Mouse (Mus musculus) ZHBTc4 (cell line): ENCODE results near the gene Sept14.

Source experiments
- DNase-seq: peaks from one replicate; pipeline ENCODE4 v3.0.0-alpha.2; 2011; ENCODE audit warnings: low read depth, low spot score

Gene Sept14

DNA sequence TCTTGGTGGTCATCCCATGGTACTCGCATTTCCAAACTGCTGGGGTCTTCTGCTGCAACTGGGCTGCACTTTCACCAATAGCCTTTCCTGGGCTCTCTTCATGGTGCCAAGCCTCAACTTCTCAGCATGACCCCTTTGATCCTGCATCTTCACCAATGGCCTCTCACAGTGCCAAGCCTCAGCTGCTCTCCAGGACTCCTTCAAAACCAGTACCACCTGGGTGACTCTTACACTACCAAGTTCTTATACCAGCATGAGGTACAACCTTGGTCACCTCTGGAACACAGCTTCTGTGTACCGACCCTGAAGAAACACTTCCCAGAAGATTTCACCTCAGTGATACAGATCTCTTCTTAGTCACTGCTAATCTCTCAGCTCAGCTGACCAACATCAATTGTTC, at the start of gene Sept14:
TSS of gene Sept14 (minus strand) at position 101 of the 400 bp plus-strand sequence.
- DNase-seq = no peak

DNA sequence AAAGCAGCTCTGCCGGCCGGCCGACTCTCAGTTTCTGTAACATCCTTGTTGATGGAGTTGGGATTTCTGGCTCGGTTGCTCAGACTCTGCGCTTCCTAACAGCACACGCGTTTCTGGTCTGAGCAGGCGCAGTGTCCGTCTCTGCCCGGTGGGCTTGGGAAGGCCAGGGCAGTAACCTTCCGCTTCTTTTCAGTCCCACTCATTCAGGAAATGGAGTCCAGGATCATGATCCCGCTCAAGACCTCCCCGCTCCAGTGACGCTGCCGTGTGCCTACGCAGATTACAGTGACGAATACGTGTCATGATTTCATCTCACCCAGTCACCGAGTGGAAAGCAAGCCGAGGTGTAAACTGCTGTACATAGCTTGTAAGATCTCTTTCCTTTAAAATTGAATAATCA, 48.6 kb upstream of the Sept14 start:
- DNase-seq = peak; percentile 56

DNA sequence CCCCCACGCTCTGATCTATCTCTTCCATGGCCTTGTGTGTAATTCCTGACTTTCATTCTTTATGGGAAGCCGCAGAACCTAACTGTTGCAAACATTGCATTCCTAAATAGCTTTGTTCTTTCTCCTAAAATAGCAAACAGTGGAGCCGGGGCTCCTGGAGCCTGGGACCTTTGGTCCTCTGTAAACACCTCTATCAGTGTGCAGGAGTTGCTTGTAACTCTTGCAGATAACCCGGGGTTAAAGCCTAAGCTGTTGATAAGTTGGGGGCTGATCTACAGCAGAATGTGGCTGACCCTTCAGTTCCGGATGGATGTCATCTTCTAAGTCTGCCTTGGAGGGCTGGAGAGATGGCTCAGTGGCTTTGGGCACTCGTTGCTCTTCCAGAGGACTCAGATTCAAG, 35.7 kb upstream of the Sept14 start:
- no peak for DNase-seq

DNA sequence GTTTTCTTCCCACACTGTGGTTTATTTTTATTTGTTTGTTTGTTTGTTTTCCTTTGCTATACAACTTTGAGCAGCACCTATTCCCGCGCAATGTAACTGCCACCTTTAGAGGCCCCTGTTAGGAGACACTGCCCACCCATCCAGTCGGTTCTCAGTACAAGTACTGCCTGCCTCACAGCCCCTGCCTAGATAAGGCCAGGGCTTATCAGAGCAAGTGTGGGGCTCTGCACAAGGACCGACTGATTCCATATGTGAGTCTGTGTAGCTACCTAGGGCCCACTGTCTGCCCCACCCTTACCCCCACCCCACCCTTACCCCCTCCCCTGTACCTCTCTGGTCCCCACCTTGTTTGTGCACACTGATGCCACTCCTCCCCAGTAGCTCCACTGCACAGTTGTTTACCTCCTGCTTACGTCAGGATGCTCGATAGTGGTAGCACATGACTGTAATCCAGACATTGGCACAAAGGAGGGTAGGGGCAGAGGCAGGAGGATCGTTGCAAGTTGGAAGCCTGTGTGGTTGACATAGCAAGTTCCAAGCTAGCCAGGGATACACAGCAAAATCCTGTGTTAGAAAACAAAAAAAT, 34.7 kb upstream of the Sept14 start:
- no peak for DNase-seq

DNA sequence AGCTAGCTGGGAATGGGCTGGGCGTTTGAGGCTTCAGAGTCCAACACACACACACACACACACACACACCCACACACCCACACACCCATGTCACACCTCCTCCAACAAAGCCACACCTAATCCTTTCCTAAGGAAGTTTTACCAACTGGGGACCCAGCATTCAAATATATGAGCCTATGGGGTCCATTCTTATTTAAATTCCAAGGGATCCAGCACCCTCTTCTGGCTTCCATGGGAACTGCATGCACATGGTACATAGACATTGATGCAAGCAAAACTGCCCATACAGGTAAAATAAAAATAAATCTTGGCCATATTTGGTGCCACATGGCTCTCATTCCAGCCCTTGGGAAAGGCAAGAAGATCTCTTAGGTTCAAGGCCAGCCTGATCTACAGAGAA, 32.7 kb upstream of the Sept14 start:
- peak; percentile 79 for DNase-seq

DNA sequence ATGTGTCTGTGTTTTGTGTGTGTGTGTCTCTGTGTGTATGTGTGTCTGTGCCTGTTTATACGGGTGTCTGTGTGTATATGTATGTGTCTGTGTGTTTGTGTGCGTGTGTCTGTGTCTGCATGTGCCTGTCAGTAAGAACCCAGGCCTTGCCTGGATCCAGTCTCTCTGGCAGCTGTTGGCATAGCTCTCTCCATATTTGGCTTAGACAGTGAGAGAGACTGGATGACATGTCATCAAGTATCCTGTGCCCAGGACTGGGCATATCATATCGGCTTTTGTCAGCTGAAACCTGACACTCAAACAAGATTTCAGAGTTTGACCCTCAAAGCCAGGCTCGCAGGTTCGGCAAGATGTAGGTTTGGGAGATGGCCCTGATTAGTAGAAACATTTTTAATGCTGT, 22.7 kb upstream of the Sept14 start:
- DNase-seq = no peak

DNA sequence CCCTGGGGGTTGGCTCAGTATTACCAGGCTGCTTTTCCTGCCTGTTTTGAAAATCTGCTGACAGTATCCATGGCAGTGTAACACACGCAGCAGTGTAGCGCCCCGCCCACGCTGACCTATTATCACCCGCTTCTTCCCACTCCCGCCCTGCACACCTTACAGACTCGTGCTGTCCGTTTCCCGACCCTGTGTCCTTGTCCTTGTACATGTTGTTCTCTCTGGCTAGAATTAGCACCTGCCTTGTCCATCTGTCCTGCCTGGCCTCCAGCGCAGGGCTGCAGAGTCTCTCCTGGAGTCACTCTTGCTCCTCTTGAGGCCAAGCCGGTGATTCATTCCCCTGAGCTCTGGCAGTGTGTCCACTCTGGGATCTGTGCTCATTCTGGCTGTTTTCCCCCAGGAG, 22.0 kb upstream of the Sept14 start:
- DNase-seq = peak; percentile 28

DNA sequence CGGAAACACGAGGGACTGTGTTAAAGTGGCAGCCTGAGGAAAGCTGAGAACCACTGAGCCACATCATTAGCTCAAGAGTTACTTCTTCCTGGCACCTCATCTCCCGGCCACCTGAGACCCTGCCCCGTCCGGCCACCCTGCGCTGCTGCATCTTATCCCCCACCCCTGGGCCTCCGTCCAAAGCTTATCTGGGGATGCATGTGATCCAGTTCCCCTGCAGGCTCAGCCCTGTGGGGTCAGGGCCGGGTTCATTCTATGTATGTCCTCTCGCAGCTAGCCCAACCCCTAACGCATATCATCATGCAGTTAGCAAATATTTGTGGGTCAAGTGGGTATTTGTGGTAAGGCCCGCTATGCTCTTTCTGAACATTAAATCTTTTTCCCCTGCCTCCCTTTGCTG, 21.0 kb upstream of the Sept14 start:
- no peak for DNase-seq

DNA sequence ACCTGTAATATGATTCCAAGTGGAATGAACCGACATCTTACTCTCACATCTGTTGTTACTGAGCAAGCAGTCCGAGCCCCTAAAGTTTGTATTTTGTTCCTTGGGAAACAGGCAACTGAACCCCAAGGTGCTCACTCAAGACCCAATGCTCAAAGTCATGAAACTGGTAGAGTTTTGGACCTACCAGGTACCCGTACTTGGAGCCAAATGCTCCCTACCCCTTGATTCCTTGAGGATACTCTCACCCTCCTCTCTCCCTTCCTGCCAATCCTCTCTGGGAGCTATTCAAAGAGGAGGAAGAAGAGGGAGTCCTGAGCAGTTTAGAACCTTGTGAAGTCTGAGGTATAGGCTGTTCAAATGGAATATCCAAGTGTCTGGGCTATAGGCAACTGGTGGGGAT, 18.5 kb upstream of the Sept14 start:
- DNase-seq = peak; percentile 68

DNA sequence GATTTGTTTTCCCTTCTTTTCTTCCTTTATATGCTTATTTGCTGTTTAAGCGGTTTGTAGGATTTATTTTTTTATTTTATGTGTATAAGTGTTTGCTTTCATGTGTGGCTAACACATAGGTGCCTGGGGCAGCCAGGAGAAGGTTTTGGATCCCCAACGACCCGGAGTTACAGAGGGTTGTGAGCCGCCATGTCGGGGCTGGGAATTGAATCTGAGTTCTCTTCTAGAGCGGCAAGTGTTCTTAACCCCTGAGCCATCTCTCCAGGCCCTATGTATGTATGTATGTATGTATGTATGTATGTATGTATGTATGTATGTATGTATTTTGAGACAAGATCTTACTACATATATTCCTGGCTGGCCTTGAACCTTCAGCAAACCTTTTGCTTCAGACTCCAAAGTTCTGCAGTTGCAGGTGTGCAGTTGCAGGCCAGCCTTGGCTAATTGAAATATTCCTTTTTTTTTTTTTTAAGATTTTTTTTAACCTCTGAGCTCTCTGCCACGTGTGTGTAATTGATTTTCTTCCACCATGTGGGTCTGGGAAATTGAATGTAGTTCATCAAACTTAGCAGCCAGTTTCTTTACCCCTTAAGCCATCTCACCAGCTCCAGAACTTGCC, 17.6 kb upstream of the Sept14 start:
- DNase-seq = peak; percentile 25

DNA sequence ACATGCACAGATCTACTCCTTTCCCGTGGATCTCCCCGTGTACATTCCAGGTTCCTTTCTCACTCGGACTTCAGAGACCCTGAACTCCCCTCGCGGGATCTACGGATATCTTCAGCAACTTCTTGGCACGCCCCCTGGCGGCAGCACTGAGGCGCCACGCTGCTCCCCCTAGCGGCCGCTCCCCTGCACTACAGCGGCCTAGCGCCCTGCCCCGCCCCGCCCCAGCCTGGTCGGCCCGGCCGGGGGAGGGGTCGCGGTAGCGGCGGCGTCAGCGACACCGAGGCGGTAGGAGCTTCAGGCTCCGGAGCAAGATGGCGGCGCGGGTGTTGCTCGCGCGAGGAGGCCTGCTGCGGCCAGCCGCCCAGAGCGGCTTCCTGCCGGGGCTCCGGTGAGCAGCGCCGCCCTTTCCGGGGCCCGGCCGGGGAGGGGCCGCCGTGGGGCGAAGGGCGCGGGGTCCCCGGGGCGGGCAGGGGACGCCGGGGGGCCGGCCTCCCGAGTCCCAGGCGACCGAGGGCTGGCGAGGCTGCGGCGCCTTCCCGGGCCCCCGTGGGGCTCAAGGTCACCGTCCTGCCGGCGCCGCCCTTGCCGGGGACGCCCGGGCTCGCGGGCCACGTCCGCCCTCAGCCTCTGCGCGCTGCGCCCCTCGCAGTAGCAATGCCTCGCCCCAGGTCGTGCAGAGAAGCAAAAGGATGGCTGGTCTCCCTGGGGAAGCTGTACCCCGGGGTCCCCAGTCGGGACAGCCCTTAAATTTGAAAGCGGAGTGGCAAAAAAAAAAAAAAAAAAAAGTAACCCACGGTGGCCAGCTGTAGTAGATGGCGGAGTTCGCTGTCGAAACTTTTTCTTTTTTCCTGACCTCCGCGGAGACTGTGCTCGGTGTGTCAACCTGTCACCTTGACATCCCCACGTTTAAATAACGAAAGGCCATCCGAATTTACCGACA, 16.8 kb upstream of the Sept14 start, which contains the start of gene Nipsnap2:
TSS of gene Nipsnap2 (plus strand) at position 230 of the 940 bp plus-strand sequence.
- peak; percentile 95 for DNase-seq

DNA sequence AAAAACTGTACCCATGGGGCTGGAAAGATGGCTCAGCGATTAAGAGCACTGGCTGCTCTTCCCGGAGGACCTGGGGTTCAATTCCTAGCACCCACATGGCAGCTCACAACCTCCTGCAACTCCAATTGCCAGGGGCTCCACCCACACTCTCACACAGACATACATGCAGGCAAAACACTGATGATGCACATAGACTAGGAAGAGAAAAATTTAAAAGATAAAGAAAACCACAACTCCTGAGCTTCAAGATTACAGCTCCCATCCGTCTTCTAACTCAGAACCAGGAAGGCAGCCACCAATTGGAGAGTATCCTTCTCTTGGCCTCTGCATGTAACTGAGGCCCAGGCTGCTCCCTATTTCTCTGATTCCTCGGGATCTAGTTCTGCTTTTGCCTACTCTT, 16.0 kb upstream of the Sept14 start:
- DNase-seq = no peak

DNA sequence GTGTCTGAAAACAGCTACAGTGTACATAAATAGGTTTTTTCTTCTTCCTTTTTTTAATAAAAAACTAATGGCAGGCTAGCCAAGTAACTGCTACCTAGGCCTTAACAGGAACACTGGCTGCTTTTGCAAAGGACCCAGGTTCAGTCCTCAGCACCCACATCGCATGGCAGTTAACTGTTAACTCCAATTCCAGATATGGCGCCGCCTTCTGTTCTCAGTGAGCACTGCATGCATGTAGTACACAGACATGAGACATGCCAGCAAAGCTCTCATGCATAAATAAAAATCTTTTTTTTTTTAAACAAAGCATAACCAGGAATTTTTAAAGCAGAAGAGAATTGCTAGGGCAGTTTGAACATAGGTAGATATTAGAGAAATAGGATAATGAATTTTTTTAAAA, 11.9 kb upstream of the Sept14 start:
- no peak for DNase-seq

DNA sequence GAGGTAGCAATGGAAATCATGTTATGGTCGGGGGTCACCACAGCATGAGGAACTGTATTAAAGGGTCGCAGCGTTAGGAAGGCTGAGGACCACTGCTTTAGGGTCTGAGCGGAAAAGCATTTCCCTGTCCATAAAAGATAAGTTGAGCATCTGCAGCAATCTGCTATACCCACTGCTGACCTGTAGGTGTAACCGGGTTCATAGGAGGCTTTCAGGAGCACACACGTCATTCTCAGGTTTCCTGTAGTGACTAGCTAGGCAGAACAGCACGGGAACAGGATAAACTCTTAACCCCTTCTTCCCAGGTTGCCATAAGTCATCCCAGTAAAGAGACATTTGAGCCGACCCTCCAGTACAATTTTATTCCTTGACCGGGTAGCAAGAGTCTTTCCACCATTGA, 8.7 kb upstream of the Sept14 start:
- DNase-seq = peak; percentile 59

DNA sequence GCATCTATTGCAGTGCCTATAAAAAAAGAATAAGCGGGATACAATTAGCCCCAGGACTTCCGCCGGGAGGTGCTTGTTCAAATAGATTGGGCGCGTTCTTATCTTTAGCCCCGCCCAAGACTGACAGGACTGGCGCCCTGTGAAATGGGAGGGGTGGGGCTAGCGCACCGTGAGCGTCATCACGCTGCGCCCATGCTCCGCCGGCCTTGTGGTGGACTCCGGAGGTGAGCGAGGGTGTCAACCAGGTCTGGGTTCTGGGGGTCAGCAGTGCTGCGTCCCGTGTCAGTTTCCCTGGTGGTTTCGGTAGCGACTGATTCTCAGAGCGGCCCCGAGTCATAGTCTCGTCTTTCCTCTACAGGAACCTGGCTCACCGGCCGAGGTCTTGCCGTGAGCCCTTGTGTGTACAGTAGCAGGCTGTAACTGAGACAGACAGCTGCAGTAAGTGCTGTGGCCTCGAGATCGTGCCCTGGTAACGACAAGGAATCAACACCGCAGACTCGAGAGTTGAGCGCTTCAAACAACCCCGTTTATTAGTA, 7.1 kb upstream of the Sept14 start, which contains the start of gene Mrps17:
TSS of gene Mrps17 (plus strand) at position 172 of the 536 bp plus-strand sequence.
- peak; percentile 98 for DNase-seq

DNA sequence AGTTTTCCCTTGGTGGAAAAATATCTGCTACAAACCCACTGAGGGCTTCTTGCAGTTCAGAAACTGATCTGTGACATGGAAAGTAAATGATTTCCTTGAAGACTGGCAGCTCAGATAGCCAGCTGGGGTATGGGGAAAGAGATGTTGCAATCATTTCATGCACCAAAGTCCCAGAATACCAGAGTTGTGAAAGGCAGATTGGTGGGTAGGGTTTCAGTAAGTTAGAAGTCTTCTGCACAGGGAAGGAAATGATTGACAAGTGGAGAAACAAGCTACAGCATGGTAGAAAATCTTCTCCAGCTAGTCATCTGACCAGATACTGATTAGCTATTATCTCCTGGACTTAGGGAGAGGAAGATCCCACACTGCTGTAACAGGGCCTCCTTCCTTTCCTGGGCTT, 4.9 kb downstream of the Sept14 start:
- no peak for DNase-seq

DNA sequence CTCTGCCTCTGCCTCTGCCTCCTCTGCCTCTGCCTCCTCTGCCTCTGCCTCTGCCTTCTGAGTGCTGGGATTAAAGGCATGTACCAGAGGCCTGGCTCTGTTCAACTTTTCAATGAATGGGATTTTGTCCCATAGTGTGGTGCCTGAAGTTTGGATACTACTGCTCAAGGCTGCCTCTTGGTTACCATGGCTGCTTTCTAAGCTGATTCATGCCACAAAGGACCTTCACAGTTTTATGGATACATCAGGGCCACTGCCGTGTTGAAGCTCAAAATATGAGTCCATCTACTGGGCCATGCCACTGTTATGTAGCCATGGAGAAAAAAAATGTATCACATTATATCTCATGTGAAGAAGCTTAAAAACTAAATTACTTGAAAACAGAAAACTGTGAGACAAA, 6.6 kb downstream of the Sept14 start:
- no peak for DNase-seq

DNA sequence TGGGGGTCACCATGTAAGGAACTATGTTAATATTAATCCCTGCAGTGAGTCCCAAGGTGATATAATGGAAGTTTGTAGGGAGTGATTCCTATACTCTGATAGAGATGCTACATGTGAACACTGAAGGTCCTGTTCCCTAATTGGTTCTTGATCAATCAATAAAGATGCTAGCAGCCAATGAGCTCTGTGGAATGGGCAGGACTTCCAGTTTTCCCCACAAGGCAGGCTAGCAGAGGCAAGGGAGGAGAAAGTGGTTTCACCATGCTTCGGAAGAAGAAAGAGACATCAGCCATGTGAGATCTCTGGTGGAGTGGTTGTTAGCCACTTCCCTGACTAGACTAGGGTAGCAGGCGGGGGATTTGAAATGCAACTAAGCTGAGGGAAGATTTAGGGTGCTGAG, 7.8 kb downstream of the Sept14 start:
- peak; percentile 23 for DNase-seq

DNA sequence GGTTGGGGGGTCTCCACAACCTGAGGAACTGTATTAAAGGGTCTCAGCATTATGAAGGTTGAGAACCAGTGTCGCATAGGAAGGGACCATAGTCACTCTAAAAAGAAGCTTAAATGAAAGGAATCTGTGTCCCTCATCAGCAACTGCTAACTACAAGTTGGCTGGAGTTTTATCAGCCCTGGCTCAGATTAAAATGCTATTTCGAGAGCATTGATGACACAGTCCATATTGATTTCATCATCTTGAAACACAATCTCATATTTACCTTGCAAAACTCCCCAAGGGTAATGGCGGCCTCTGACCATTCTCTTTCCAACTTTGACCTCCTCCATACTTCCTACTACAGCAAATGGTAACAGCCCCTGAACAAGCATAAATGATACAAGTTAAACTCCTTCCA, 17.8 kb downstream of the Sept14 start:
- DNase-seq = no peak

DNA sequence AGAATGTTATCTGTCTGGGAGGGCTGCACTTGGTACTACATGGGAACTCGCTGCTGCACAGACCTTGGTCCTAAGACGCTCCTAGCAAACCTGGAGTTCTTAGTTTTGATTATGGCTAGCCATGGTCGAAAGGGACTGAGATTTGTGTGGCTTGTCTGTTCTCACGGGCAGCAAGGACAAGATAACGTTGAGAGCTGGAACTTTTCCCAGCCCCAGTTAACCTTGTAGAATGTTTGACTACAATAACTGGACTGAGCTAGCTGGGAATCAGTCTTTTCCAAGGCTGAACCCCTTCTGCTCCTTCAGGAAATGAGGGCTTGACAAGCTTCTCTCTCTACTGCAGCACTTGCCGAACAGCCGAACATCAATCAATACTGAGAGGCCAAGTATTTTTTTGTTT, 20.7 kb downstream of the Sept14 start:
- DNase-seq = no peak

DNA sequence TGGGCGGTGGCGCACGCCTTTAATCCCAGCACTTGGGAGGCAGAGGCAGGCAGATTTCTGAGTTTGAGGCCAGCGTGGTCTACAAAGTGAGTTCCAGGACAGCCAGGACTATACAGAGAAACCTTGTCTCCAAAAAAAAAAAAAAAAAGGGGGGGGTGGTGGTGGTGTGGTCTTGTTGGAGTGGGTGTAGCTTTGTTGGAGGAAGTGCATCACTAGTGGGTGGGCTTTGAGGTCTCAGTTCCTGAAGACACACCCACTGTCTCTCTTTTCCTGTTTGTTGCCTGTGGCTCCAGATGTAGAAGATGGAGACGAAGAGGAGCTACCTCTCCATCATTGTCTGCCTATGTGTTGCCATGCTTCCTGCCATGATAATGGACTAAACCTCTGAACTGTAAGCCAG, 23.2 kb downstream of the Sept14 start:
- peak; percentile 18 for DNase-seq

DNA sequence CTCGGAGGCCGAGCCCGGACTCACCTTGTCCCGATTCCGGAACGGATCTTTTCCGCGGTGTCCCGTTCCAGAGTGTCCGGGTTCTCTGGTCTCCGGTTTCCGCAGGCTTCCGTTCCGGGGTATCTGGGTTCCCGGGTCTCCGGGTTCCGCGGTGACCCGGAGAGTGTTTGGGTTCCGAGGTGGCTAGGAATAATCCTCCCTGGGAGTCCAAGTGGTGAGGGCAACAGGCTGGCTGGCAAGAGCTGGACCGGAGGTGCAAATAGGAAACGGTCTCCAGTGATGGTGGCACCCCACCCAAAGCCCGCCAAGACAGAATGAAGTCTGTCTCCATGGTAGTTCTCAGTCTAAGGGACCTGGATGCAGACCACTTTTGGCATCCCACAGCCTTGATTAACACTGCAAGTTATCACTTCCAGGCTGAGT, 38.3 kb downstream of the Sept14 start, which contains the start of gene Zfp11:
TSS of gene Zfp11 (minus strand) at position 64 of the 423 bp plus-strand sequence.
- DNase-seq = peak; percentile 91
